Mouse (Mus musculus) R1 (cell line): ENCODE data around the gene E130309D02Rik.

Experiments
- DNase-seq: peaks from one replicate; pipeline ENCODE4 v3.0.0-alpha.2; 2018; ENCODE audit warnings: low read depth, low spot score

Gene E130309D02Rik

GRCm38 (mm10) chr5:143309916-143310315 is 5.2 kb downstream of the E130309D02Rik start:
- no peak for DNase-seq

GRCm38 (mm10) chr5:143308825-143309224 is 6.3 kb downstream of the E130309D02Rik start:
- DNase-seq = no peak

GRCm38 (mm10) chr5:143304251-143304650 is 10.9 kb downstream of the E130309D02Rik start:
- DNase-seq = no peak

- peak; percentile 26 for DNase-seq
These were observed 13.9 kb downstream of the E130309D02Rik start for GRCm38 (mm10) chr5:143301296-143301695.

GRCm38 (mm10) chr5:143299686-143300085 is 15.5 kb downstream of the E130309D02Rik start:
- peak; percentile 80 for DNase-seq

GRCm38 (mm10) chr5:143298391-143298790 is 16.8 kb downstream of the E130309D02Rik start:
- peak; percentile 70 for DNase-seq

- DNase-seq = peak; percentile 62
These were observed 17.2 kb downstream of the E130309D02Rik start for GRCm38 (mm10) chr5:143297986-143298385.

- no peak for DNase-seq
These were observed 19.8 kb downstream of the E130309D02Rik start for GRCm38 (mm10) chr5:143295330-143295729.

GRCm38 (mm10) chr5:143294862-143295261 is 20.3 kb downstream of the E130309D02Rik start:
- peak; percentile 56 for DNase-seq

- DNase-seq = no peak
These were observed 21.8 kb downstream of the E130309D02Rik start, which contains the start of gene Zfp853 for GRCm38 (mm10) chr5:143293404-143293803. Gene Zfp853, minus strand, starts transcription at chr5:143293623.

- DNase-seq = no peak
These were observed 22.3 kb downstream of the E130309D02Rik start for GRCm38 (mm10) chr5:143292879-143293278.

- no peak for DNase-seq
These were observed 25.9 kb downstream of the E130309D02Rik start for GRCm38 (mm10) chr5:143289299-143289698.

GRCm38 (mm10) chr5:143288378-143288911 is 26.7 kb downstream of the E130309D02Rik start:
- DNase-seq = no peak

GRCm38 (mm10) chr5:143287774-143288328 is 27.3 kb downstream of the E130309D02Rik start:
- peak; percentile 51 for DNase-seq

GRCm38 (mm10) chr5:143284762-143285161 is 30.4 kb downstream of the E130309D02Rik start:
- DNase-seq = peak; percentile 65

GRCm38 (mm10) chr5:143279247-143279646 is 35.9 kb downstream of the E130309D02Rik start:
- no peak for DNase-seq

GRCm38 (mm10) chr5:143275761-143276160 is 39.4 kb downstream of the E130309D02Rik start:
- no peak for DNase-seq

- DNase-seq = no peak
These were observed 42.4 kb downstream of the E130309D02Rik start for GRCm38 (mm10) chr5:143272540-143273330.

GRCm38 (mm10) chr5:143272108-143272507 is 43.1 kb downstream of the E130309D02Rik start:
- DNase-seq = no peak

- DNase-seq = no peak
These were observed 43.5 kb downstream of the E130309D02Rik start for GRCm38 (mm10) chr5:143271642-143272041.

- DNase-seq = no peak
These were observed 45.0 kb downstream of the E130309D02Rik start for GRCm38 (mm10) chr5:143270151-143270519.

GRCm38 (mm10) chr5:143269363-143270150 is 45.6 kb downstream of the E130309D02Rik start, which contains the start of gene Zfp316:
Gene Zfp316, minus strand, starts transcription at chr5:143270022.
- DNase-seq = peak; percentile 82
